Mouse (Mus musculus): ENCODE measurements at regions not wholly inside any gene's neighbourhood (a gene's known extent, or its start where the extent isn't known, plus 50 kb on each side); places are given as distances from the start of the nearest gene placed in this dataset.

DNA sequence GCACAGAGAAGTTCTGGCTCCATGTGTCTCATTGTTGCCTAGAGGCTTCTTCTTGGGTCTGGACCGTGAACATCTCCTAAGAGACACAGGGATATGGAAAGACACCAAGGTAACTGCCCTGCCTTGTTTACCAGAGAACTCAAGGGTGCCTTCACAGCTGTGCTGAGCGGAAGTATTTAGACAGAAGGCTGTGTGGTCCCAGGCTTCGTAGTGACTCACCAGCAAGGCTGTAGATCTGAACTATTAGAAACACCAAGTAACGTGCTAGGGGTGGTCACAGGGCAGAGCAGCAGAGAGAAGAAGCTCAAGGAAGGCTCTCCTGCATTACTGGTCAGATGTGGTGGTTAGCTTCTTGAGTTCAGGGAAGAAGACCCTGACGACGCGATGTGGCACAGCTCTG is 51.6 kb upstream of the Lpp start:
- H3K36me3 ChIP-seq: no peaks in the 10 kb centered on the region
- no peak overlapping the region for H3K4me3 ChIP-seq
- no peak overlapping the region for H3K4me2 ChIP-seq
- ATAC-seq (ENCODE audit: insufficient number of reproducible peaks, insufficient read depth, low FRiP score, low TSS enrichment, low read depth): no peak
- H3K27ac ChIP-seq: no peak overlapping the region
- no peaks in the 10 kb centered on the region for H3K27me3 ChIP-seq
- peaks cover 13% of the 10 kb centered on the region for H3K4me1 ChIP-seq
- no peak overlapping the region for H3K9ac ChIP-seq
- no peaks in the 10 kb centered on the region for H3K9me3 ChIP-seq
- WGBS: 89% methylated on average over 7 of the region's 7 CpGs

- Histone ChIP-seq H3K9me3 (no peaks in the 10 kb centered on the region), H3K4me3 (no peak overlapping the region), H3K36me3 (no peaks in the 10 kb centered on the region), H3K4me2 (no peak overlapping the region), H3K9ac (no peak overlapping the region), H3K27me3 (no peaks in the 10 kb centered on the region), H3K4me1 (peaks cover 13% of the 10 kb centered on the region), H3K27ac (no peak overlapping the region)
- ATAC-seq (ENCODE audit: insufficient number of reproducible peaks, insufficient read depth, low FRiP score, low TSS enrichment, low read depth): no peak
- WGBS: 74% methylated on average over 7 of the region's 7 CpGs
Measured at GRCm38 (mm10) chr16:24340646-24341045, 52.7 kb upstream of the Lpp start.

GRCm38 (mm10) chr16:24339320-24340265 is 53.7 kb upstream of the Lpp start:
- Histone ChIP-seq H3K9ac (no peak overlapping the region), H3K9me3 (no peaks in the 10 kb centered on the region), H3K4me2 (no peak overlapping the region), H3K27ac (no peak overlapping the region), H3K27me3 (no peaks in the 10 kb centered on the region), H3K4me1 (peaks cover 13% of the 10 kb centered on the region), H3K4me3 (no peak overlapping the region), H3K36me3 (no peaks in the 10 kb centered on the region)
- ATAC-seq (ENCODE audit: insufficient number of reproducible peaks, insufficient read depth, low FRiP score, low TSS enrichment, low read depth): no peak; the same call in 1 of the 2 replicates
- WGBS: 25% methylated on average over 10 of the region's 10 CpGs

- Histone ChIP-seq H3K27ac (no peak overlapping the region), H3K9ac (no peak overlapping the region), H3K4me1 (peaks cover 13% of the 10 kb centered on the region), H3K4me2 (no peak overlapping the region), H3K4me3 (no peak overlapping the region), H3K9me3 (no peaks in the 10 kb centered on the region), H3K27me3 (no peaks in the 10 kb centered on the region), H3K36me3 (no peaks in the 10 kb centered on the region)
- ATAC-seq (ENCODE audit: insufficient number of reproducible peaks, insufficient read depth, low FRiP score, low TSS enrichment, low read depth): no peak
- WGBS: 85% methylated on average over 7 of the region's 7 CpGs
Measured at GRCm38 (mm10) chr16:24338404-24338803, 54.9 kb upstream of the Lpp start.

- H3K27me3 ChIP-seq: no peaks in the 10 kb centered on the region
- peaks cover 6% of the 10 kb centered on the region for H3K4me1 ChIP-seq
- 81% methylated on average over 2 of the region's 2 CpGs for WGBS
- no peak overlapping the region for H3K9ac ChIP-seq
- no peak for ATAC-seq (ENCODE audit: insufficient number of reproducible peaks, insufficient read depth, low FRiP score, low TSS enrichment, low read depth)
- no peak overlapping the region for H3K4me3 ChIP-seq
- no peak overlapping the region for H3K4me2 ChIP-seq
- H3K9me3 ChIP-seq: no peaks in the 10 kb centered on the region
- H3K36me3 ChIP-seq: no peaks in the 10 kb centered on the region
- H3K27ac ChIP-seq: no peak overlapping the region
Measured at GRCm38 (mm10) chr16:24334389-24334788, 58.9 kb upstream of the Lpp start.

DNA sequence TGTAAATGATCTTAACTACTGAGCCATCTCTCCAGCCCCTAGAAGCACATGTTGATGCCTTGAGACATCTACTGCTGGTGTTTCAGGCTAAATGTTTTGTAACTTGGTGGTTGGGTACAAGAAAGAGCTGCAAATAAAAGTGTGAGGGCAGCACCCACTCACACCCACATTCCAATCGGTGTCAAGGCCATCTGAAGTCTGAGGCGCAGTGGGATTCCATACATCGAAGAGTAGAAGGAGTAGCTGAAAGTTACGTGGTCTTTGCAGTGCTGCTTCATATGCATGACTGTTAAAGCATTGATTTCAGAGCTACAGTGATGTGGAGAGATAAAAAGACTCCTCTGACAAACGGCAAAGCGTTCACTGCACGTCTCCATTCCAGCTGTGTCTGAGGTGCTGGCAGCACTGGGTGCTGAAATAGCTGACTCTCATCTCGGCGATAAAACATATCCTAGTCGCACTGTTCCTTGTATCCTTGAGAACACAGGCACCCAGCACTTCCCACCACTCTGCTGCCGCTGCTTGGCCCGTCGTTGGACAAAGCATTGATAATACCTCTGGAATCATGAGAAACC is 61.8 kb upstream of the Lpp start:
- H3K4me3 ChIP-seq: no peak overlapping the region
- no peak for ATAC-seq (ENCODE audit: insufficient number of reproducible peaks, insufficient read depth, low FRiP score, low TSS enrichment, low read depth)
- H3K27me3 ChIP-seq: no peaks in the 10 kb centered on the region
- 85% methylated on average over 13 of the region's 13 CpGs for WGBS
- H3K27ac ChIP-seq: no peak overlapping the region
- H3K9ac ChIP-seq: no peak overlapping the region
- H3K36me3 ChIP-seq: no peaks in the 10 kb centered on the region
- H3K4me2 ChIP-seq: no peak overlapping the region
- no peaks in the 10 kb centered on the region for H3K4me1 ChIP-seq
- H3K9me3 ChIP-seq: no peaks in the 10 kb centered on the region

DNA sequence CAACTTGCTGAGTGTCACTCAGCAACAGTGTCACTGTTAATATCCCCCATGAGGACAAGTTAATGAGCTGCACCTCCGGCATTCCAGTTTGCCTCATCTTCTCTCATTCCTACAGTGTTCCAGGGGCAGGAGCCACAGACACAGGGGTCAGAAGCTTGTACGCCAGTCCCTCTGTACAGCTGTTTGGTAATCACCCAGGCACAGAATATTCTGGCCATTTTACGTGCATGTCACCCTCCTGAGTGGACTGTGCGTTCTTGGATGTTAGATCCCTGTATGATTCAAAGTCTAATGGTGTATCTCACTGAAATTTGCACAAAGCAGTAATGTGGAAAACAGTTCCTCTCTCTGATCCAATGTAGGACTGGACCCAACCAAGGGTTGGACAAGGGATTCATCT is 66.7 kb upstream of the Lpp start:
- Histone ChIP-seq H3K36me3 (no peaks in the 10 kb centered on the region), H3K27ac (no peak overlapping the region), H3K9me3 (no peaks in the 10 kb centered on the region), H3K4me3 (no peak overlapping the region), H3K27me3 (no peaks in the 10 kb centered on the region), H3K4me1 (no peaks in the 10 kb centered on the region), H3K9ac (no peak overlapping the region), H3K4me2 (no peak overlapping the region)
- WGBS: 84% methylated on average over 4 of the region's 4 CpGs
- no peak for ATAC-seq (ENCODE audit: insufficient number of reproducible peaks, insufficient read depth, low FRiP score, low TSS enrichment, low read depth)

DNA sequence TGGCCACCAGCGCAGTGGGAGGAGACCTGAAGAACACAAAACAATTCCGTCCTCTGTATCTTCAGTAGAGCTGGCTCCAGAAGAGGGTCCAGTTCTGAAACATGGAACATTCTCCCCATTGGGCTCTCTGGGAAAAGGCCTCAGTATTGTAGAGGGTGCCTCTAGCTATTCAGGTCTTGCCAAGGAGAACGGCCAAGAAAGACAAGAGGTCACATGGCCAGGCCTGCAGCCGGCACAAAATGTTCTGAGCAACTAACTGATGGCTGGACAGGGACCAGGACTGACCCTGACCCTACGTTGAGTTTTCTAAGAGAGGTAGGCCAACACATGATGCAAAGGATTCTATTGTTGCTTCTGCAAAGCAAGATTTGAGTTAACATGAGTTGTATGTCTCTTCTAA is 67.3 kb upstream of the Lpp start:
- no peaks in the 10 kb centered on the region for H3K9me3 ChIP-seq
- H3K4me1 ChIP-seq: no peaks in the 10 kb centered on the region
- H3K27ac ChIP-seq: no peak overlapping the region
- H3K27me3 ChIP-seq: no peaks in the 10 kb centered on the region
- WGBS: 89% methylated on average over 5 of the region's 5 CpGs
- no peak for ATAC-seq (ENCODE audit: insufficient number of reproducible peaks, insufficient read depth, low FRiP score, low TSS enrichment, low read depth)
- H3K36me3 ChIP-seq: no peaks in the 10 kb centered on the region
- H3K4me3 ChIP-seq: no peak overlapping the region
- no peak overlapping the region for H3K4me2 ChIP-seq
- no peak overlapping the region for H3K9ac ChIP-seq

- Histone ChIP-seq H3K27me3 (no peaks in the 10 kb centered on the region), H3K4me2 (no peak overlapping the region), H3K9me3 (no peaks in the 10 kb centered on the region), H3K27ac (no peak overlapping the region), H3K36me3 (no peaks in the 10 kb centered on the region), H3K4me3 (no peak overlapping the region), H3K9ac (no peak overlapping the region), H3K4me1 (no peaks in the 10 kb centered on the region)
- no peak for ATAC-seq (ENCODE audit: insufficient number of reproducible peaks, insufficient read depth, low FRiP score, low TSS enrichment, low read depth)
- WGBS: 83% methylated on average over 2 of the region's 2 CpGs
Measured at GRCm38 (mm10) chr16:24324917-24325316, 68.4 kb upstream of the Lpp start.

GRCm38 (mm10) chr16:24318723-24319437 is 74.4 kb upstream of the Lpp start:
- H3K36me3 ChIP-seq: no peaks in the 10 kb centered on the region
- no peaks in the 10 kb centered on the region for H3K4me1 ChIP-seq
- ATAC-seq (ENCODE audit: insufficient number of reproducible peaks, insufficient read depth, low FRiP score, low TSS enrichment, low read depth): no peak
- no peak overlapping the region for H3K4me2 ChIP-seq
- no peaks in the 10 kb centered on the region for H3K27me3 ChIP-seq
- H3K9ac ChIP-seq: no peak overlapping the region
- H3K27ac ChIP-seq: no peak overlapping the region
- no peak overlapping the region for H3K4me3 ChIP-seq
- 83% methylated on average over 8 of the region's 8 CpGs for WGBS
- H3K9me3 ChIP-seq: no peaks in the 10 kb centered on the region

- Histone ChIP-seq H3K27ac (no peak overlapping the region), H3K9ac (no peak overlapping the region), H3K36me3 (no peaks in the 10 kb centered on the region), H3K4me3 (no peak overlapping the region), H3K4me1 (no peaks in the 10 kb centered on the region), H3K4me2 (no peak overlapping the region), H3K9me3 (no peaks in the 10 kb centered on the region), H3K27me3 (no peaks in the 10 kb centered on the region)
- 68% methylated on average over 7 of the region's 7 CpGs for WGBS
- no peak for ATAC-seq (ENCODE audit: insufficient number of reproducible peaks, insufficient read depth, low FRiP score, low TSS enrichment, low read depth)
Measured at GRCm38 (mm10) chr16:24313544-24314326, 79.6 kb upstream of the Lpp start.
